Mouse (Mus musculus) liver, adult 10 weeks (tissue): ENCODE results near the gene Klhl31. TPM values are rescaled to one million over a fixed set of nuclear protein-coding genes. Genes with fewer than 3 reads are reported as not detected.

Experiments
- polyA plus RNA-seq: library from polyadenylated mRNA; stranded (reverse); fragments of 350-450 nt; fragmentation: Illumina TruSeq; extraction: RNeasy Lipid Tissue Mini Kit (QIAGEN cat#74804); gene quantifications from one replicate; pipeline ENCODE4 v1.2.3, GENCODE M21; 2014; ENCODE audit warnings: low read depth, low replicate concordance

The Klhl31 gene
- not detected for polyA plus RNA-seq

GRCm38 (mm10) chr9:77636450-77636951 lies at the start of gene Klhl31:
Gene Klhl31, plus strand, starts transcription at chr9:77636500.

Other genes with a start within 250 kb of the Klhl31 start
- gene Lrrc1, start 91.6 kb upstream of the Klhl31 start, polyA plus RNA-seq = 0.72 TPM
- 247 TPM for gene Gclc, start 118.0 kb downstream of the Klhl31 start, polyA plus RNA-seq